In genomic region chr10:88501886-88502765, GRCm38 (mm10) we compare ENCODE assay signal across 10 mouse cellular contexts. TPM values are rescaled to one million over a fixed set of nuclear protein-coding genes. Genes with fewer than 3 reads are reported as not detected.
DNase-seq lines count a peak whose midpoint lies in the region; ATAC-seq and TF ChIP-seq lines count a peak whose summit lies in the region.
"Had no signal": no experiment of that assay in that cellular context is flagged by ENCODE, and none has a peak within 500 bp of the region (broad histone marks: within the 10 kb centered on the region; RNA-seq: fewer than 3 reads in every experiment).

No protein-coding gene starts in this region.

- H3K27ac ChIP-seq in embryonic facial prominence, embryonic 15.5 days (replicated peaks) = no peak overlapping the region
- H3K27ac ChIP-seq in heart, postnatal 0 days (ENCODE audit: low read depth) = peak overlapping the region; percentile 36; the same call in 1 of the 2 replicates
- no peak overlapping the region for H3K27ac ChIP-seq in midbrain, embryonic 12.5 days (replicated peaks)

- H3K4me1 ChIP-seq in embryonic facial prominence, embryonic 15.5 days = peaks cover 24% of the 10 kb centered on the region
- H3K4me1 ChIP-seq in heart, postnatal 0 days (ENCODE audit: control insufficient read depth, insufficient read depth) = no peaks in the 10 kb centered on the region; the same call in 1 of the 2 replicates
- H3K4me1 ChIP-seq in midbrain, embryonic 12.5 days = peaks cover 16% of the 10 kb centered on the region; the same call in 1 of the 2 replicates

- TF ChIP-seq CTCF in heart, postnatal 0 days (IDR thresholded peaks at IDR 0.05; ENCODE audit: low read depth) = no peak

- 0 out of 2 replicates have a peak overlapping the region, but pooled peaks have one; percentile 84 for H3K4me3 ChIP-seq in embryonic facial prominence, embryonic 15.5 days (replicated peaks)
- peak overlapping the region; percentile 80 for H3K4me3 ChIP-seq in heart, postnatal 0 days (ENCODE audit: low read depth, low read length)
- H3K4me3 ChIP-seq in midbrain, embryonic 12.5 days = no peak overlapping the region

- H3K4me2 ChIP-seq in embryonic facial prominence, embryonic 15.5 days (replicated peaks) = peak overlapping the region; percentile 89
- H3K4me2 ChIP-seq in heart, postnatal 0 days (ENCODE audit: low read depth, low read length) = peak overlapping the region; percentile 77
- peak overlapping the region; percentile 64; the same call in 1 of the 2 replicates for H3K4me2 ChIP-seq in midbrain, embryonic 12.5 days (replicated peaks)

- H3K27me3 ChIP-seq in embryonic facial prominence, embryonic 15.5 days = no peaks in the 10 kb centered on the region
- no peaks in the 10 kb centered on the region for H3K27me3 ChIP-seq in heart, postnatal 0 days (ENCODE audit: control insufficient read depth, insufficient read depth, low read length)
- no peaks in the 10 kb centered on the region for H3K27me3 ChIP-seq in midbrain, embryonic 12.5 days
- H3K27me3 ChIP-seq: Patski had no signal

- TF ChIP-seq EP300 in heart, postnatal 0 days (IDR thresholded peaks at IDR 0.05; ENCODE audit: low read depth) = no peak

- H3K36me3 ChIP-seq in embryonic facial prominence, embryonic 15.5 days = no peaks in the 10 kb centered on the region
- no peaks in the 10 kb centered on the region for H3K36me3 ChIP-seq in heart, postnatal 0 days (replicated peaks; ENCODE audit: control insufficient read depth, insufficient read depth, low read length)
- no peaks in the 10 kb centered on the region for H3K36me3 ChIP-seq in midbrain, embryonic 12.5 days

- H3K9ac ChIP-seq in embryonic facial prominence, embryonic 15.5 days = no peak overlapping the region
- no peak overlapping the region for H3K9ac ChIP-seq in heart, postnatal 0 days (replicated peaks; ENCODE audit: low read depth, low read length)
- no peak overlapping the region for H3K9ac ChIP-seq in midbrain, embryonic 12.5 days (replicated peaks)

- DNase-seq in kidney, adult 11 months = peak; percentile 46
- no peak for DNase-seq in kidney, postnatal 10 days
- DNase-seq in heart, postnatal 0 days (ENCODE audit: low spot score) = no peak
- DNase-seq in gastrocnemius, adult 8-10 months (ENCODE audit: low spot score in 2 of 2) = no peak
- no peak for DNase-seq in natural killer cell, adult 2 months (ENCODE audit: low spot score in 2 of 2)

- no peaks in the 10 kb centered on the region for H3K9me3 ChIP-seq in embryonic facial prominence, embryonic 15.5 days (replicated peaks)
- no peaks in the 10 kb centered on the region for H3K9me3 ChIP-seq in heart, postnatal 0 days (replicated peaks; ENCODE audit: control insufficient read depth, low read length)
- no peaks in the 10 kb centered on the region for H3K9me3 ChIP-seq in midbrain, embryonic 12.5 days

- WGBS in embryonic facial prominence, embryonic 15.5 days = 51% methylated on average over 13 of the region's 13 CpGs
- 50% methylated on average over 13 of the region's 13 CpGs for WGBS in heart, postnatal 0 days
- 57% methylated on average over 13 of the region's 13 CpGs for WGBS in midbrain, embryonic 12.5 days

- ATAC-seq in embryonic facial prominence, embryonic 15.5 days (ENCODE audit: insufficient number of reproducible peaks, low FRiP score, low TSS enrichment, low read depth) = no peak
- ATAC-seq in heart, postnatal 0 days (ENCODE audit: insufficient read depth, low read depth) = no peak
- ATAC-seq in midbrain, embryonic 12.5 days (ENCODE audit: low FRiP score, low read depth) = no peak
- no peak for ATAC-seq in erythroblast, adult 5-6 weeks (replicated peaks; ENCODE audit: low FRiP score, poor library complexity, severe bottlenecking)

RNA-seq across cellular contexts. Expression of gene Chpt1, which starts 1.7 kb away (rescaled TPM):
- 39.6 and 41.4 TPM in 2 replicates for polyA plus RNA-seq in embryonic facial prominence, embryonic 15.5 days (2015; fragmentation: Nextera tagmentation; extraction: Ambion mirVana)
- total RNA-seq in heart, postnatal 0 days (2014; rRNA removed; ENCODE audit: low replicate concordance) = 85.7 and 142 TPM in 2 replicates
- polyA plus RNA-seq in heart, postnatal 0 days (2015; fragmentation: Nextera tagmentation; extraction: Ambion mirVana) = 94.1 and 99.9 TPM in 2 replicates
- polyA plus RNA-seq in midbrain, embryonic 12.5 days (2016; fragmentation: Nextera tagmentation; extraction: Ambion mirVana) = 15.5 and 16.4 TPM in 2 replicates
- total RNA-seq in gastrocnemius, adult 8-10 months (2022) = 100 to 1,000 TPM in 2 of 4 experiments, 10 to 100 TPM in 2; 94.8 to 118 (median 103) TPM
- 0.77 and 4.4 TPM in 2 replicates for total RNA-seq in erythroblast, adult 5-6 weeks (2015; ENCODE audit: low replicate concordance)
- 2.0 and 3.3 TPM in 2 replicates for total RNA-seq in erythroblast, adult 5-6 weeks (2017; ENCODE audit: low replicate concordance)

RNA-seq across cellular contexts. Expression of gene Sycp3, which starts 42.8 kb away (rescaled TPM):
- 0.47 TPM in 1 of 2 replicates, not detected in the other for polyA plus RNA-seq in embryonic facial prominence, embryonic 15.5 days (2015; fragmentation: Nextera tagmentation; extraction: Ambion mirVana)
- not detected in 2 replicates for total RNA-seq in heart, postnatal 0 days (2014; rRNA removed; ENCODE audit: low replicate concordance)
- polyA plus RNA-seq in heart, postnatal 0 days (2015; fragmentation: Nextera tagmentation; extraction: Ambion mirVana) = 0.18 and 0.20 TPM in 2 replicates
- 0.25 TPM in 1 of 2 replicates, not detected in the other for polyA plus RNA-seq in midbrain, embryonic 12.5 days (2016; fragmentation: Nextera tagmentation; extraction: Ambion mirVana)
- not detected for total RNA-seq in gastrocnemius, adult 8-10 months (2022)
- not detected in 2 replicates for total RNA-seq in erythroblast, adult 5-6 weeks (2015; ENCODE audit: low replicate concordance)
- not detected in 2 replicates for total RNA-seq in erythroblast, adult 5-6 weeks (2017; ENCODE audit: low replicate concordance)
- polyA plus RNA-seq: embryonic facial prominence, embryonic 11.5 days; Patski had no signal

Comparison
In these comparisons a context has a peak if more than half of its experiments do, and no peak if none do; other contexts are left out.
1. RNA of gene Chpt1, which starts 1.7 kb away (total RNA-seq): 85.7 to 142 TPM in heart, postnatal 0 days and 94.8 to 118 TPM in gastrocnemius, adult 8-10 months; 0.77 to 4.4 TPM in erythroblast, adult 5-6 weeks; every median in the first group is over 10 times any median in the second.
2. Peak in every context shown above with its lines, with median percentiles within 50 percentile points of each other: H3K4me2 ChIP-seq.